Mouse (Mus musculus): ENCODE measurements at regions not wholly inside any gene's neighbourhood (a gene's known extent, or its start where the extent isn't known, plus 50 kb on each side); places are given as distances from the start of the nearest gene placed in this dataset.
A peak's percentile ranks its signal among the peaks of the same experiment; 100 is the strongest.

DNA sequence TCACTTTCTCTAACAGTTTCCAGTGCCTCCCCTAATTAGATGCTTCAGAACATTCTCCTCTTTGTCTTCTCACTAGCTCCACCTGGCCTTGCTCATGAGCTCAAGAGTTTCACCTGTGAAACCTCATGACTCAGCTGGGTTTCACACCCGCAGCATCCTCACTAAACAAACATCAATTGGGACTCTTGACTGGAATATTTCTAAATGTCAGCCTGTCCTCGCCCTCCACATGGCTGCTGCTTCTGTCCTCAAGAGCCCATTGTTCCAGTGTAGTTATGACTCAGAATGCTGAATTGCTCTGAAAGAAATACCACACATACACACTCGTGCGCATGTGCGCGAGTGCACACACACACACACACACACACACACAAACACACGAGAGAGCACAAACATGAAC lies 407.2 kb downstream of the Prss52 start:
- intact Hi-C loops (cut with DNase I), result no loop called here

DNA sequence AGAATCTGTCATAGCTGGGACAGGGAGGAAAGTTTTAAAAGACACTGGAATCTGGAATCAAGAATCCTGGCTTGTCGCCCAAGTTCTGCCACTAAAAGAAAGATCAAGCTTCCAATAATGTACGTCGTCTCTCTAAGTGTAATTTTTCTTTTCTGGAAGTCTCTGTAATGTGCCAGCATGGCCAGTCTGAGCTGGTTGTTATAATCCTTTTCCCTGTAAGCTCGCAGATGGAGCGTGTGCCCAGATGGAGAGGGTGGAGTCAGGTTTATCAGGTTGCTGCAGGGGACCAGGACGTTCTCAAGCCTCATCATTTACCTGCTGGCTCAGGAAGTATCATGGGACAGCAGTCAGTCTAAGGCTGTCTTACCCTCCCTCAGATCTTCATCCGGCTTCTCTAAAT lies 408.6 kb downstream of the Prss52 start:
- intact Hi-C loops (cut with DNase I), result no loop called here
- peak in 1 of 2 experiments; percentile 63 for DNase-seq (ENCODE audit: low spot score in 2 of 2)

More for the DNA sequence above, 407.2 kb downstream of the Prss52 start:
- DNase-seq (ENCODE audit: low spot score in 2 of 2), result no peak

DNA sequence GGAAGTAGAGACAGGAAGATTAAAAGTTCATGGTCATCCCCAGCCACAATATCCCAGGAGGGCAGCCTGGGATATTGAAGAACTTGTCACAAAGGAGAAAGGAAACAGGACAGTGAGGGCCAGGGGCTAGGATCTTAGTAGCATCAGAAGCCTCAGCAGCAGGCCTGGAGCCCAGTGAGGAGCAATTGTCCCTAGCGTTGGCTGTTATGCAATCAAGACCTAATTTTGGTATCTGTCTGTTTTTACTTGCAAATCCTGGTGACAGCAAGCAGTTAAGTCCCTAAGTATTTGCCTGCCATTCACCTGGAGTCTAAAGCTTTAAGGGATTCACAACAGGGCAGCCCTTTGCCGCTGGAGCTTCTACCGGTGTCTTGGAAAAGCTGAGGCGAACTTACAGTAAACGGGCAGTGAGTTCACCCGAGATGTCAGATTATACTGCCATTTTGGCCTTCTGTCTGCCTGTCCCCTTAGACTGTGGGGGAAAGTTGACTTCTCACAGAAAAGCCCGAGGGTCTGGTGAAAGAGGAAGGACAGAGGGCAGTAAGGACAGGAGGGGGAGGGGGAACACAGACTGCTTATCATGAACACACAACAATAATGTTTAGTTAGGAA lies 413.6 kb downstream of the Prss52 start:
- intact Hi-C loops (cut with DNase I), result no loop called here
- no peak for DNase-seq (ENCODE audit: low spot score in 2 of 2)

DNA sequence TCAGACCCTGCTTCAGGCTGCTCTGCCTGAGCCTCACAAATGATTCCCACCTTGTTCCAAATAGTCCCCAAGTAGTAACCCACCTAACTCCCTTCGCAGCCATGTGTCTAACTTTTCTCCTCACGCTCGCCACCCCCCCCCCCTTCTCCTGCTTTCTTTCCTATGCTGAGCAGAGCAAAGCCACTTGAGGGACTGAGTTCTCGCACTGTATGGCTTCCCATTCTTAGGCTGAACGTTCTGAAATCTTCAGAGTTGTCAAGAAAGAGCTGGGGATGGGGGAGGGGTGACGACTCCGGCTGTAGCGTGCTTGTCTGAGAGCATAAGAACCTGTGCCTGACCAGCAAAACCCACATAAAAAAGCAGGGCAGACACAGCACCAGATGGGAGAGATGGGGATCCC lies 420.6 kb downstream of the Prss52 start:
- DNase-seq (ENCODE audit: low spot score in 2 of 2), result no peak
- intact Hi-C loops (cut with DNase I), result no loop called here

DNA sequence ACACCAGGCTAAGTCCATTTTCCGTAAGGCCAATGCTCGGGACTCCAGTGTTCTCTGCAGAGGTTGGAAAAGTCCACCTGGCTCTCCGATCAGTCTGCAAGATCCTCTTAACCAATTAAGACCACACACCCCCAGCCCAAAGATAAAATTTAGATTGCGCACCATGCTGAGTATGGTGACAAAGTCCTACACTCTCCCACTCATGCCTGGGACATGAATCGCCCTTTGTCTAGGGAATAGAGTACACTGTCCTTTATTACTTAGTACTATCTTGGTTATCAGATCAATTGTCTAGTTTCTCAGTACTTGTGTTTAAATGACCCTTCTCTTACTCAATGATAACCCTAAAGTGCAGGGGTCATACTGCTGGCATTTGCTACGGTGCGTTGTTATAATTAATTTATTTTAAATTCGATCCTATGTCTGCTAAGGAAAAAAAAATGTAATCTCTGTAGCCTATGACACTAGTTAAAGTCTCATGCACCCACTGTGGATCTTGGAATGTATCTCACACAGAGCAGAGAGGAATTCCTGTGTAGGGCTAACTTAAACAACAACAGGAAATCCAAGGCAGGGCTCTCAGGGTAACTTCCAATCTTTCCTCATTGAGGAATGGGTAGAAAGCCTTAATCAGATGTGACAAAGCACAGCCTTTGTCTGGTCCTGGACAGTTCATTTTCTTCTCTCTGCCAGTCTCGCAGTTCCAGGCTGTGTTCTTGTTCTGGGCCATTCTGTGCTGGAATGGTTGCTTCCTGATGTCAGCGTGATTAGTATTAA lies 421.4 kb downstream of the Prss52 start:
- no peak for DNase-seq (ENCODE audit: low spot score in 2 of 2)
- intact Hi-C loops (cut with DNase I), result no loop called here

DNA sequence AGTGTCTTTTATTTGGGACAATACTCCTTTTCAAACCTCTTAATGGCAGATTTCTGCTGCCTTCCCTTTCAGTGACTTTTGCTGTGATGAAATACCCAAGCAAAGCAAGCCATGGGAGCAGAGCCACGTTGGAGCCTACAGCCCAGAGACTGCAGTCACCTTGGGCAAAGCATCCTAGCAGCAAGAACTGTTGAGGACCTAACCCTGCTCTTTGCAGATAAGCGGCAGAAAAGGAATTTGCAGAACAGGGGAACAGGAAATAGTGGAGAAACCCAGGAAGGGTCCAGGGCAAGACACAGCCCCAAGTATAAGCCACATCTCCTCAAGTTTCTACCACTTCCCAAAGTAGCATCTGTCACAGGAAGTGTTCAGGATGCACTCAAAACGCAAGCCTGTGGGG lies 426.5 kb downstream of the Prss52 start:
- DNase-seq (ENCODE audit: low spot score in 2 of 2), result no peak
- intact Hi-C loops (cut with DNase I), result no loop called here

DNA sequence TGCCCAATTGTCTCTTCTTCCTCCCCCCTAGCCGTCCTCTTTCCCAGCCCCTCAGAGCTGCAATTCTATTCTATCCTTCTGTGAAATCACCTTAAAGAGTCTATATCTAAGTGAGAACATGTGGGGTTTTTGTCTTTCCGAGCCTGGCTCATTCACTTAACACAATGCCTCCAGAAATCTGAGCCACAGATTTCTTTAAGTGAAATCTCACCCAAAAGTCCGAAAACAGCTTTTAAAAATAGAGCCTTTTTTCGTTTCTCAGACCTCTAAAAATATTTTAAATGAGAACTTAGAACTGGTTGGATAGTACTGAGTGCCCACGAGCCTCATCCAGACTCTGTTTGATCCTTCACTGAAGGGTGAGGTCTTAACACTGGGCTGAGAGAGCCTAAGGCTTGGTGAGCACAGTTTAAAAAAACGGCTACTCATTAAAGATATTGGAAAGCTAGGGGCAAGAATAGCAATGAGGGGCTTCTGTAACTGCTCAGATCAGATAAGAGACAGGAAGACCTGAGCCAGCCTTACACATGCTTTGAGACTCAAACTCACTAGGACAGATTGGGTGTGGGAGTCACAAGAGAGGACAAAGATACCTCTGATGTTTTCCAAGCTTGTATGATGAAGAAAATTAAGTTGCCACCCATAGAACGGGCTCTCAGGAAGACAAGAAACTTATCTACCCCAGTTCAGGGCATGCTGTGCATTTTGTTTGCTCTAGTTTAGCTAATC lies 427.3 kb downstream of the Prss52 start:
- intact Hi-C loops (cut with DNase I), result no loop called here
- DNase-seq (ENCODE audit: low spot score in 2 of 2), result peak in 1 of 2 experiments; percentile 51

DNA sequence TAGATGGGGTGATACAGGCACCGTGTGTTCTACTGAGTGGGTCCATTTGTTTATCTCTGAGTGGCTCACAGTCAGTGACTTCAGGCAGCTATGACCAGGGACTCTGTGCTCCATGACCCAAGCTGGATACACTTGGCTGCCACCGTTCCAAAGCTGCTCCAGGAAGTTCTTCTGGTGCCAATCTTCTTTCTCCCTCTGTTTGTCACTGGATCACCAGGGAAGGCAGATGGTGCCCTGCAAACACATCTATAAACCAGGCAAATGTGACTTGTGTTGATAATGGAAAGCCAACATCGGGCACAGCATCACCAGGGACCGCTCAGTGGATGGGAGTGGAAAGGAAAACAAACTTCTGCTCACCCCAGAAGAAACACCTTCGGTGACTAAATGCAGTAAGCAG lies 428.3 kb downstream of the Prss52 start:
- no peak for DNase-seq (ENCODE audit: low spot score in 2 of 2)
- intact Hi-C loops (cut with DNase I), result no loop called here

DNA sequence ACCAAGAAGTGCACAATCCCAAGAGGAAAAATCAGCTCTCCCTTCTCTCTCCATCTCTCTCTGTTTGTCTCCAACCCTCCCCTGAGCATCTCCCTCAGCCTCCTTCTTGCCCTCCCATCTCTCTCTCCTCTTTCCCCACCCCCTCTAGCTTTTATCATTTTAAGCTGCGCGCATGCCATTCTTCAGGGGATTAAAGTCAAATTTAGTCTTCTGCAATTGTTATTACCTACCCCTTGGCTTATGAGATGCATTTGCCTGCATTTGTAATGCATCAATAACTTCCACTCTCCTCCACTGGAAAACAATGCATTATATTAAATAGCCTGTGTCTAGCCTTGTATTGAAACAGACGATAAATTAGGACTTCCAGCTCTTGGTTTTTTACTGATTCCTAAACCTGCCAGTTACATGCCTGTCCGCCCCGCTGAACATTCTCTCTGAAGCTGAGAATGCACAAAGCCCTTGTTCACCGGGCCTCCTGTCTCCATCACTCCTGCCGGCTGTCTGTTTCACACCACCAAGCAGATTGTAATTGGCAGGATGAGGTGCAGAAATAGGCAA lies 429.6 kb downstream of the Prss52 start:
- intact Hi-C loops (cut with DNase I), result no loop called here
- DNase-seq (ENCODE audit: low spot score in 2 of 2), result peak; percentile 47 to 56

DNA sequence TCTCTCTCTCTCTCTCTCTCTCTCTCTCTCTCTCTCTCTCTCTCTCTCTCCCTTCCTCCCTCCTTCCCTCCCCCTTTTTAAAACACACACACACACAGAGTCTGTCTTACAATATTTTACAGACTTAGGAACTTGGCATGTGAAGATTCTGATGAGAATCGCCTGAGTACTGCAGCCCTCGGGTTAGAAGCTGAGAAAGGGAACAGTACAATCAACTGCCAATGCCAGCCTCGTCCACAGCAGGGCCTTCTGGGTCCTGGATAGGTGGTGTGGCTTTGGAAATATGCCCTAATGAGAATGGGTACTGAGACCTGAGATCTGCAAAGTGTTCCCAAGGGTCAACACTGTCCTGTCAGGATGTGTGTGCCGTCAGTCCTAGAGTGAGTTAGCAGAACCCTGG lies 430.1 kb downstream of the Prss52 start:
- peak in 1 of 2 experiments; percentile 19 for DNase-seq (ENCODE audit: low spot score in 2 of 2)
- intact Hi-C loops (cut with DNase I), result no loop called here

DNA sequence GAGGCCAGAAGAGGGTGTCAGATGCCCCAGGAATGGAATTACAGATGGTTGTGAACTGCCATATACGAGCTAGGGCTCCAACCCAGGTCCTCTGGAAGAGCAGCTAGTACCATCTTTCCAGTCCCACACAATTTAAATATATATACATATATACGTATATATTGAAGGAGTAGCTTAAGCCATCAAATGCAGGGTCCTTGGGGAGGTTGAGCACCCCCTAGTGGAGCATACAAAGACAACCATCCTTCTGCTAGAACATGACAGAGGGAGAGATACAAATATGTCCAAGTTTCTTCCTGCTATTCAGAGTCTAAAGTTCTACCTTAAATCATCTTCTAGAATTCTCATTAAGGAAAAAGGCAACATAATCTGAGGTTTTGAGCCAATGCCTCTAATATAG lies 435.4 kb downstream of the Prss52 start:
- intact Hi-C loops (cut with DNase I), result loop anchor here (5.0 kb wide), 1 partner anchor 33 kb away; no protein-coding TSS in a partner anchor
- DNase-seq (ENCODE audit: low spot score in 2 of 2), result no peak

DNA sequence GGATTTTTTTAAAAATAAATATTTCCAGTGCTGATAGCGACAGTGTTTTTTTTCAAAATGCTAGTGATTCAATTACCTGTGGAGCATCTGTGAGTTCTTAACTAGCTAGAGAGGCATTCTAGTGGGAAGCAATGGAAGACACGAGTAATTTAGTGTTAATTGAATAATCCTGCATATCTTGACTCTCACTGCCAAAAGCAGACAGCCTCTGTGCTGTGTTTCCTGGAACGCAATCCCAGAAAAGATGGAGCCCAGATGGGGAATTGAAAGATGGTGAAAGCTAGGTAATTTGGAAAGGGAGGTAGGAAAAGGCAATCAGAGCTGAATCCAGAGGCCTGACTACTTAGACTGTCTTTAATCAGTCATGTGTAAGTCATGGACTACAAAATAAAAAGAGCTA lies 441.0 kb downstream of the Prss52 start:
- intact Hi-C loops (cut with DNase I), result no loop called here
- DNase-seq (ENCODE audit: low spot score in 2 of 2), result no peak

DNA sequence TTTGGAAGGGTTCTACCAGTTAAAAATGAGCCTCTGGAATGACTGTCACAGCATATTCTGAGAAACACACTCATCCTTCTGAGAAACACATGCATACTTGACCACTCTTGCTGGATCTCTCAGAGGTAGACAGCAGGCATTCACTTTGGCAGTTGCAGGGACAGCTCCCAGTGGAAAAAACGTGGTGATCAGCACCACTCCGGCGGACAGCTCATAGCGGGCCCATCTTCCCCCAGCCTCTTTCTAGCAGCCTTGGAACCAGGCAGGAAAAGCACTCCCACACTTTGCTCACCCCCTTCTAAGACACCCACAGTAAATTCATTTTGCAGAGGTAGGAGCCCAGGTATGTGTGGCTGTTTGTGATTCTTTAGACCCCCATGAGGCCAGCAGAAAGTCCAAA lies 442.7 kb downstream of the Prss52 start:
- no peak for DNase-seq (ENCODE audit: low spot score in 2 of 2)
- intact Hi-C loops (cut with DNase I), result no loop called here

DNA sequence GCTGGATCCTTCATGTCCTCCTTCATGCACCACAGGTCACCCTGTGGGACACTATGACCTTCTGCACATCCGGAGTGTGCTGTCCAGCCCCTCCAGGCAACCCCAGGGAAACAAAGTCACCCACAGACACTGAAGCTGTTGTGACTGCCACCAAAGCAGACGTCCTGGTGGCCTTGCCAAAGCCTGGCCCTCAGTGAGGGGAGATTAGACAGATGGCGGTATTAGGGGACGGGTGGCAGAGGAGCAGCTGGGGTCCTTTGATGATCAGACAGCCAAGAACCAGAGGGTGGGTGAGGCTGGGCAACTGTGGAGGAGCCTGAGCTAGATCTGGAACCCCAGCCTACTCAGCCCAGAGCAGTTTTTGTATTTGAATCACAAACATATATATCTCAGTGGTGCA lies 448.9 kb downstream of the Prss52 start:
- intact Hi-C loops (cut with DNase I), result no loop called here
- no peak for DNase-seq (ENCODE audit: low spot score in 2 of 2)

DNA sequence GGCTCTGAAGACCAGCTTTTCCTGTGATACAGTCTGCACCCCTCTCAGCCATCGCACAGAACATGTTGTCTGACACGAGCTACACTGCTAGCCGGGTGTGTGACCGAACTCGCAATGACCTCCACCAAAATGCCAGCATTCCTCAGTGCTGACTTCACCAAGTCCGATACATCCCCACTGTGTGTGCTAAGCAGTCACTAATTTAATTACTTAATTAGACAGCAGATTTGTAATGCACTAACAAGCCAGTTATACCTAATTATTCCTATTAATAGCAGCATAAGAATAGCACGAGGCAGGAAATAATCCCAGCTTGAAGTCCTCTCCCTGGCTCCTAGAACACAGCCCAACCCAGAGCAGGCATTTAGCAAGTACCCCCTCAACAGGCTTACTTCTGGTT lies 452.0 kb downstream of the Prss52 start:
- intact Hi-C loops (cut with DNase I), result no loop called here
- no peak for DNase-seq (ENCODE audit: low spot score in 2 of 2)

DNA sequence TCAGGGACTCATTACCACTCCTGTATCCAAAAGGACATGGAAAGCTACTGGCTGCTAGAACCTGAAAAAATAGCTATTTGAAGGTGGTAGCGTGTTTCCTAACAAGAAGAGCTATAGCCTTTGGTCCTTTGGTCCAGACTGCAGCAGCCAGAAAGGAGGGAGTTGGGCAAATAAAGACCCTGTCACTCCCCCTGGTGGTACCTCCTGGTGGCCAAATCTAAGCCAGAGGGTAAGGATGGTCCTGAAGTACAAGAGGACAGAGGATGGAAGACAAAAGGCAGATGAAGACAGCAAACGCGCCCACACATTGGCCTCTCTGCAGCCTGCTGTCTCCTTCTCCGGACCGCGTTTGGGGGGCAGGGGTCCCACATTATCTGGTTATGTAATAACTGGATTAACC lies 453.4 kb downstream of the Prss52 start:
- no peak for DNase-seq (ENCODE audit: low spot score in 2 of 2)
- intact Hi-C loops (cut with DNase I), result no loop called here

DNA sequence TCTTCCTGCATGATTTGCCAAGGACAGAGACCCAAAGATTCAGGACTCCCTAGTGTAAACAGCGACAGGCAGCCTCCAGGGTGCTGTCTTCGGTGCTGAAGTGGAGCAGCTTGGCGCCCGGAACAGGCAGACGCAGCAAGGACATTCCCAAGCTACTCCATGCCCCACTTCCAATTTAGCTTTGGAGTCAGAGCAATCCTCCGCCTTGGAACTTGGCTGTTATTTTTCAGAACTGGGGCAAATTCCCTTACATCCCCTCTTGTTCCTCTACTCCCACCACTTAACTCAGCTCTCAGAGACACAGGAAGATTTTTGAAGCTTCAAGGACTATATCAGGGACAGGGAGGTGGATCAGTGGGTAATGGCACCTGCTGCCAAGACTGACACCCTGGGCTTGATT lies 464.6 kb downstream of the Prss52 start:
- intact Hi-C loops (cut with DNase I), result no loop called here
- DNase-seq (ENCODE audit: low spot score in 2 of 2), result peak in 1 of 2 experiments; percentile 74

DNA sequence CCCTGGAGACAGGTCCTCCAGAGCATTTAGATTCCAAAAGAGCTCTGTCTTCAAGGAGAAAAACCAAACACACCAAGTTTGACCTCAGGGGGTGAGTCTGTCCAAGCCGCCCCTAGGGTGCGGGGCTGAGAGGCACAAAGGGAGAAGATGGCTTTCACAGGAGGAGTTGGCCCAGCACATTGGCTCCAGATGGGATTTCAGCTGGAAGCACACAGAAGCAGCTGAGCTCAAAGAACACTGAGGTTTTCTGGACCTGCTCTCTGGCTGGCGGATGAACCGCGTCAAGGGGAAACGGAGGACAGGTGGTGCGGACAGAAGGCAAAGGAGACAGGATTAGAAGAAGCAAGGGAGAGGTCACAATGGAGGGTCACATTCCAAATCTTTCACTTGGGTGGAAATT lies 466.9 kb downstream of the Prss52 start:
- intact Hi-C loops (cut with DNase I), result loop anchor here (5.0 to 10.0 kb wide), 2 partner anchors 34 to 366 kb away; no protein-coding TSS in a partner anchor
- no peak for DNase-seq (ENCODE audit: low spot score in 2 of 2)

DNA sequence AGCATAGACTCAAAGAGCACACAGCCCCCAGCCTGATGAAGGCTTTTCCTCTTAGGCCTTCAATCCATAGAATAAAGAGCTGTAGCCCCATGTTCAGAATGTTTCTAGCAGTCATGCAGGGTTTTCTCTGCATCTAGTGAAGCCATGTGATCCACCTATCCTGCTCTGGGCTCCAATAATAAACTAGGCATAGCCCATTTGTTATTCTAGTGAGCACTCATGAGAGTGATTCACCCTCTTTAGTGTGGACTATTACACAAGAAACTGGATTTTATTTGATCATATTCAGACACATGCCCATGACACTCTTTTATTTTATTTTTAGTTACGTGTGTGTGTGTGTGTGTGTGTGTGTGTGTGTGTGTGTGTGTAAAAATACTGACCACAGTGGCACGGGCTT lies 468.7 kb downstream of the Prss52 start:
- intact Hi-C loops (cut with DNase I), result loop anchor here (5.0 to 10.0 kb wide), 2 partner anchors 35 to 368 kb away; no protein-coding TSS in a partner anchor

DNA sequence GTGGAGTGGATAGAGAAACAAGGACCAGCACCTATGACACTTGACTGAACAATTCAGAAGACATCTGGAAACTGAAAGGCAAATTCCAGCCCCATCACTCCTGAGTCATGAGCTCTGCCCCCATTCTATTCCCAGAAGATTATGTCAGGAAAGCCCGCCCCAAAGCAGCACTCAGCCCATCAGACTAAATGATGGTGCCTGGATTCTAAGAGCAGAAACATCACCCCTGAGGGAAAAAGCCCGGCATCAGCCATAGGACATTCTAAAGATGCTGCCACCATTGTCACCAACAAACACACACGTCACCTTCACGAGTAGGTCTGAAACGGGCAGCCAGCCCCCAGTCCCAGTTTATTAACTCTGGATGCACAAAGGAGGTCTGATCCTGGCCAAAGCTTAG lies 469.7 kb downstream of the Prss52 start:
- peak; percentile 31 to 45 for DNase-seq (ENCODE audit: low spot score in 2 of 2)
- intact Hi-C loops (cut with DNase I), result loop anchor here (5.0 to 10.0 kb wide), 2 partner anchors 36 to 369 kb away; no protein-coding TSS in a partner anchor

More for the DNA sequence above, 468.7 kb downstream of the Prss52 start:
- DNase-seq (ENCODE audit: low spot score in 2 of 2), result no peak
